Mouse (Mus musculus): Measurements from ENCODE around the gene Taf10. TPM values are rescaled to one million over a fixed set of nuclear protein-coding genes. Genes with fewer than 3 reads are reported as not detected.

The Taf10 gene
- polyA plus RNA-seq (2012; rRNA removed) = 175 and 184 TPM in 2 replicates

- DNase-seq (ENCODE audit: extremely low spot score in 1 of 2, low spot score in 1 of 2) = peak; percentile 77 to 89
Measured at GRCm38 (mm10) chr7:105743926-105744590, at the start of gene Taf10. Gene Taf10 (minus strand): TSS chr7:105744361.

GRCm38 (mm10) chr7:105793701-105794100 is 49.5 kb upstream of the Taf10 start:
- no peak for DNase-seq (ENCODE audit: extremely low spot score in 1 of 2, low spot score in 1 of 2)

GRCm38 (mm10) chr7:105791147-105791546 is 47.0 kb upstream of the Taf10 start:
- no peak for DNase-seq (ENCODE audit: extremely low spot score in 1 of 2, low spot score in 1 of 2)

- DNase-seq (ENCODE audit: extremely low spot score in 1 of 2, low spot score in 1 of 2) = no peak
Measured at GRCm38 (mm10) chr7:105787285-105788140, 43.4 kb upstream of the Taf10 start, which contains the start of gene Dchs1. Gene Dchs1 (minus strand): TSS chr7:105787654.

GRCm38 (mm10) chr7:105786506-105787284 is 42.5 kb upstream of the Taf10 start:
- DNase-seq (ENCODE audit: extremely low spot score in 1 of 2, low spot score in 1 of 2) = no peak

GRCm38 (mm10) chr7:105784556-105784955 is 40.4 kb upstream of the Taf10 start:
- no peak for DNase-seq (ENCODE audit: extremely low spot score in 1 of 2, low spot score in 1 of 2)

- no peak for DNase-seq (ENCODE audit: extremely low spot score in 1 of 2, low spot score in 1 of 2)
Measured at GRCm38 (mm10) chr7:105783861-105784260, 39.7 kb upstream of the Taf10 start.

GRCm38 (mm10) chr7:105778553-105779265 is 34.5 kb upstream of the Taf10 start:
- no peak for DNase-seq (ENCODE audit: extremely low spot score in 1 of 2, low spot score in 1 of 2)

GRCm38 (mm10) chr7:105777797-105778552 is 33.8 kb upstream of the Taf10 start:
- DNase-seq (ENCODE audit: extremely low spot score in 1 of 2, low spot score in 1 of 2) = no peak

- no peak for DNase-seq (ENCODE audit: extremely low spot score in 1 of 2, low spot score in 1 of 2)
Measured at GRCm38 (mm10) chr7:105777316-105777715, 33.2 kb upstream of the Taf10 start.

- no peak for DNase-seq (ENCODE audit: extremely low spot score in 1 of 2, low spot score in 1 of 2)
Measured at GRCm38 (mm10) chr7:105776026-105776425, 31.9 kb upstream of the Taf10 start.

GRCm38 (mm10) chr7:105774661-105775060 is 30.5 kb upstream of the Taf10 start:
- DNase-seq (ENCODE audit: extremely low spot score in 1 of 2, low spot score in 1 of 2) = no peak

GRCm38 (mm10) chr7:105773041-105773440 is 28.9 kb upstream of the Taf10 start:
- DNase-seq (ENCODE audit: extremely low spot score in 1 of 2, low spot score in 1 of 2) = no peak

- DNase-seq (ENCODE audit: extremely low spot score in 1 of 2, low spot score in 1 of 2) = no peak
Measured at GRCm38 (mm10) chr7:105772331-105772730, 28.2 kb upstream of the Taf10 start.

- DNase-seq (ENCODE audit: extremely low spot score in 1 of 2, low spot score in 1 of 2) = no peak
Measured at GRCm38 (mm10) chr7:105769959-105770358, 25.8 kb upstream of the Taf10 start.

GRCm38 (mm10) chr7:105767729-105768165 is 23.6 kb upstream of the Taf10 start:
- no peak for DNase-seq (ENCODE audit: extremely low spot score in 1 of 2, low spot score in 1 of 2)

GRCm38 (mm10) chr7:105764331-105764730 is 20.2 kb upstream of the Taf10 start:
- no peak for DNase-seq (ENCODE audit: extremely low spot score in 1 of 2, low spot score in 1 of 2)

- no peak for DNase-seq (ENCODE audit: extremely low spot score in 1 of 2, low spot score in 1 of 2)
Measured at GRCm38 (mm10) chr7:105762517-105763270, 18.5 kb upstream of the Taf10 start.
